Mouse (Mus musculus) cerebellum, adult 9-11 months (tissue): ENCODE measurements around the gene Zfp410.

Experiments
- DNase-seq: peaks from one replicate; pipeline ENCODE4 v3.0.0; 2022

Gene Zfp410

GRCm38 (mm10) chr12:84361555-84362489 is 45.2 kb downstream of the Zfp410 start, which contains the start of the genes Coq6 and Fam161b:
Gene Coq6 (plus strand): TSS chr12:84361657.
Gene Fam161b (minus strand): TSS chr12:84361833.
- peak; percentile 97 for DNase-seq

- no peak for DNase-seq
Observed at GRCm38 (mm10) chr12:84362872-84363271, 46.2 kb downstream of the Zfp410 start.

DNA sequence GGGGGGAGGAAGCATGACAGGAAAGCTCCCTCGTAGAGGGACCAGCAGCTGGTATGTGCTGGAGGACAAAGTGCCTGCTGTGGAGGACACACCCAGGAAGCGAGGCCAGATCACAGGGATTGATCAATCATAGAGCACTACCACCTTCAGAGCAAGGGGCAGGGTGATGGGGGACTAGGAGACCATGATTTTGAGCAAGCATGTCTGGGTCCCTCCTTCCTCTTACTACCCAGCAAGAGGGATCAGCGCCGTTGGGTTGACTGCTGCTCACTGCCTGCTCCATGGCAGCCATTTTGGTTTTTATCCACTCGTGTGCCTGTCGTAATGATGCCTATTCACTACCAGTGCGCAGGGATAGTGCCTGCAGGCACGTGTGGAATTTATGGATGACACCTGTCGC is 47.6 kb downstream of the Zfp410 start:
- DNase-seq: no peak

DNA sequence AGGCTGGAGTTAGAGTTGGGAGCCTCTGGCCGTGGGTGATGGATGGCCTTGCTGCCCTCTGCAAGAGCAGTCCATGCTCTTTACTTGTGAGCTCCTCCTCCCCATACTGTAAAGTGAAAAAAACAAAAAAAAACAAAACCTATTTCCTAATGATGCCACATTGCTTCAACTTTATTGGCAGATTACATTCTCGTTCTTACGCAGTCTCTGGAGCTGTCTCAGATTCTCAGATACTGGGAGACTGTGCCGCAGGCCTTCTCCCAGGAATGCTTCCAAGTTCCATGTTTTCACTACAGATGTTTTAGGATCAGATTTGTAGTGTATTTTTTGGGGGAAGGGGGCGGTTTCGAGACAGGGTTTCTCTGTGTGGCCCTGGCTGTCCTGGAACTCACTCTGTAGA is 48.5 kb downstream of the Zfp410 start:
- no peak for DNase-seq

- no peak for DNase-seq
Observed at GRCm38 (mm10) chr12:84366971-84367370, 50.3 kb downstream of the Zfp410 start.

DNA sequence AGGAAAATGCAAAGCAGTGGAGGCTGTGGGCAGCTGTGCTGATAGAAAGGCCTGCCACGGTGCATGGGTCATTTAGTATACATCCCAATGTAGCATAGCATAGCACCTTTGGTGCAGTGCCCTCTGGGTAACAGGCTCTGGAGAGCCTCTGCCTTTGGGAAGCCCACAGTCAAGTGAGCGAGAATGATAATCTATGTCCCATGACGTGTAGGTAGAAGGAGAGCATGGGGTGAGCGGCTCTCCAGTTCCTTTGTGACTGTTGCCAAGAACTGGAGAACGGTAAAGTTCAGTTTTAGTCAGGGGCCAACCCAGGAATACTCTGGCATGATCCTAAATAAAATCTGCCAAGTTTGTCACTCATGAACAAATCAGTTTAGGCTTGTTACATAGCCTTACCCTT is 55.0 kb downstream of the Zfp410 start:
- DNase-seq: no peak

- no peak for DNase-seq
Observed at GRCm38 (mm10) chr12:84373831-84374481, 57.3 kb downstream of the Zfp410 start.

DNA sequence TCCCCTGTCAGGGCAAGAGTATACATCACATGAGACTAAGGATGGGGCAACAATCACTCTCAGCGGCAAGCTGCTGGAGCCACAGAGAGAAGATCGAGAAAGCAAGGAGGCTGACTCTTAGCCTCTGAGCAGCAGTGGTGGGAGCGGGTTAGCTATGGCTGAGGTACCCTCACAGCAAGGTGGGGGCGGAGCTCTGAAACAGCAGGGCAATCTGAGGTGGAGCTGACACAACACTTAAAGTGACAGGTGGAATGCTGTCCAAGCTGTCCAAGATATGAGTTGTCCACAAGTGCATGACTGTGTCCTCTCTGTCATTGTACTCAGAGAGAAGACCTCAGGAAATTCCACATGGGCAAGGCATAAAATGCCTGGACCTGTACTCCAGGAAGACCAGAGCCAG is 65.7 kb downstream of the Zfp410 start:
- DNase-seq: no peak

DNA sequence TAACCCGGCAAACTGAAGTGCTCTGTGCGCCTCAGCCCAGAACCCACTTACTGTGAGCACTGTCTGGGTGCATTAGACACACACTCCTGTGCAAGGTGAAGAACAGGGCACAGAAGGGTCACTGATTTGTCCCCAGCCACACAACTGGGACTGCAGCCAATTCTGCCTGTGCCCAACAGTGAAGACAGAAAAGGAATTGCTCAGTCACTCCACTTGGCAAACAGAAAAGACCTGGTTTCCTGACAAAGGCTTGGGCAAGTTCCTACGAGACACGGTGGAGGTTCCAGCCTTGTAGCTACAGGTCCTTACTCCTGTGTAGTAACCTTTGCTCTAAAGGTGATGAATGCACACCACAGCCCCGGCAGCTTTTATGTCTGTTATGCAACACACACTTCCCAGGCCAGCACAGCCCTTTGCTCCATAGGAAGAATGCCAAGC is 68.0 kb downstream of the Zfp410 start:
- DNase-seq: no peak

DNA sequence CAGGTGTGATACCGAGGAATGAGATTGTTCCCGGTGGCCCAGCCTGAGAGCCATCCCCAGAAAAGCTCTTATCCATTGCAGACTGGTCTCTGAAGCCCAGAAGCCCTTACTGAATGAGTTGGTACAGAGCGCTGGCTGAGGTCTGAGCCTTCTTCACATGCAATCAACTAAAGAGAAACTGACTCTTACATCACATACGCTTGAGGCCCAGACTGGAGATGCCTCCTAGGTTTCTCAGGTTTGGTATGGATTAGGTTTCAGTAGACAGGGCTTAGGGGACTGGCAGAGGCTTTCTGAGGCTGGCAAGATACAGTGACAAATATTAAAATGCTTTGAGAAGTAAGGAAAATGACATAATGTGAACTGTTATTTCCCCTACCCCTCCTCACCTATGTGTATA is 68.8 kb downstream of the Zfp410 start:
- DNase-seq: no peak

DNA sequence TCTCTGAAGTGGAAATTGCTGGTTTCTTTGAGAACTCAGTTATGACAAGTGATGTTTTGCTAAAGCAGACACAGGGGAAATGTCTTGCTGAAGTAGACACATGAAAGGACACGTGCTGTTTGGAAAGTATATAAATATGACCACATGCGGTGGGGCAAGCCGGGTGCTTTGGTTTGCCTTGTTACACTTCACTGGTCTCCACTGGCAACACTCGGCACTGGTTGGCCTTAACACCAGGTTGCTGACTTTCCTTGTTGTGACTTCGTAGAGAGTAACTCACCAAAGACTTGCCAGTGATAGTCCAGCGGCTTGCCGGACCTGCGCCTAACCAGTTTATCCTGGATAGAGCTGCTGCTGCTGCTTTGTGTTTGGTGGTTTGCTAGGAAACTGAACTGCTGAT is 71.4 kb downstream of the Zfp410 start:
- DNase-seq: no peak

- DNase-seq: no peak
Observed at GRCm38 (mm10) chr12:84388774-84389400, 72.2 kb downstream of the Zfp410 start.

DNA sequence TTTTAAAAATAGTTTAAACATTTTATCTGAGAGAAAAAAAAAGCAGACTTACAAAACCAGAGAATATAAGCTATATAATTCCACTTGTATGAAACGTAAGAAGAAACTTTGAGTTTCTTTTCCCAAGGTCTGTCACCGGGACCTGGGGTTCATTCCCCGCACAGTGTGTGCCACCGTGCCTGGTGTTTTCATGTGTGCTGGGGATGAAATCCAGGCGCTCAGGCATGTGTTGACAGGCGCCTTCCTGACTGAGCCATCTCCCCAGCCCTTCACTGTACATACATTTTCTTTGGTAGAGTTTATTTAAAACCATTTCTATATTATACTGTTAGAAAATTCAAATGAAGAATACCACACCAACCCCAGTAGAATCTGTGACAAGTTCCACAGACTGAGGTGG is 73.7 kb downstream of the Zfp410 start:
- no peak for DNase-seq

DNA sequence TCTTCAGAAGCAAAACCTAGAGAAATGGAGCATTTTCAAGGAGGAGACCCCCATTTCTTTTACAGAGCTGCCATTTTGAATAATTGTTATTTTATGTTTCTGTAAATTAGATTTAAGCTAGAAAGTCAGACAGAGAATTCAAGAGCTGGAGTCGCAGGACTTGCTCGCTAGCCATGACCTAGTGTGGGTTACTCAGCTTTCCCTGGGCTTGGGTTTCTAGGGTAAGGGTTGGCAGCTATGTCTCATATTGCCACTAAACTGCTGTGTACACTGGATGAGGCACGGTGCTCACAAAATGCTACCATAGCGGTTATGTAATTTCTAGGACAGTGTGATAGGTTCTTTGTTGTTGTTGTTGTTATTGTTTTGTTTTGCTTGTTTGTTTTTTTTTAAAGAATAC is 76.0 kb downstream of the Zfp410 start:
- no peak for DNase-seq
